Mouse (Mus musculus): ENCODE results near the gene Psmb1. TPM values are rescaled to one million over a fixed set of nuclear protein-coding genes. Genes with fewer than 3 reads are reported as not detected.
A peak's percentile ranks its signal among the peaks of the same experiment; 100 is the strongest.
"Not testable (repeated sequence)": the region's sequence is repeated elsewhere in the genome, so short reads cannot be mapped to it uniquely, and the experiment has no call there.

The Psmb1 gene
- total RNA-seq (2015) = 151 and 162 TPM in 2 replicates
- total RNA-seq (2017) = 167 and 190 TPM in 2 replicates

GRCm38 (mm10) chr17:15499656-15500394, at the start of gene Psmb1, which contains the start of gene Tbp:
Gene Psmb1, minus strand, starts transcription at chr17:15499751.
Gene Tbp, plus strand, starts transcription at chr17:15499888.
- peak; percentile 86 for ATAC-seq (replicated peaks; ENCODE audit: poor library complexity)

- ATAC-seq (replicated peaks; ENCODE audit: poor library complexity) = no peak
Measured at GRCm38 (mm10) chr17:15546440-15546839, 46.9 kb upstream of the Psmb1 start.

- ATAC-seq (replicated peaks; ENCODE audit: poor library complexity) = not testable (repeated sequence)
Measured at GRCm38 (mm10) chr17:15543868-15544267, 44.3 kb upstream of the Psmb1 start.

- no peak for ATAC-seq (replicated peaks; ENCODE audit: poor library complexity)
Measured at GRCm38 (mm10) chr17:15540309-15540708, 40.8 kb upstream of the Psmb1 start.

GRCm38 (mm10) chr17:15536457-15536904, 36.9 kb upstream of the Psmb1 start:
- ATAC-seq (replicated peaks; ENCODE audit: poor library complexity) = peak; percentile 35

GRCm38 (mm10) chr17:15535943-15536342, 36.4 kb upstream of the Psmb1 start:
- peak; percentile 30; the same call in 1 of the 2 replicates for ATAC-seq (replicated peaks; ENCODE audit: poor library complexity)

GRCm38 (mm10) chr17:15535162-15535800, 35.7 kb upstream of the Psmb1 start:
- peak; percentile 74 for ATAC-seq (replicated peaks; ENCODE audit: poor library complexity)

GRCm38 (mm10) chr17:15530141-15530540, 30.6 kb upstream of the Psmb1 start:
- no peak for ATAC-seq (replicated peaks; ENCODE audit: poor library complexity)

GRCm38 (mm10) chr17:15528887-15529286, 29.3 kb upstream of the Psmb1 start:
- ATAC-seq (replicated peaks; ENCODE audit: poor library complexity) = 0 out of 2 replicates have a peak, but pooled peaks have one; percentile 16

- no peak for ATAC-seq (replicated peaks; ENCODE audit: poor library complexity)
Measured at GRCm38 (mm10) chr17:15527811-15528136, 28.2 kb upstream of the Psmb1 start.

GRCm38 (mm10) chr17:15526986-15527810, 27.6 kb upstream of the Psmb1 start, which contains the start of gene Pdcd2:
Gene Pdcd2, minus strand, starts transcription at chr17:15527301.
- ATAC-seq (replicated peaks; ENCODE audit: poor library complexity) = peak; percentile 90

GRCm38 (mm10) chr17:15526304-15526703, 26.8 kb upstream of the Psmb1 start:
- ATAC-seq (replicated peaks; ENCODE audit: poor library complexity) = no peak

- no peak for ATAC-seq (replicated peaks; ENCODE audit: poor library complexity)
Measured at GRCm38 (mm10) chr17:15518766-15519165, 19.2 kb upstream of the Psmb1 start.

GRCm38 (mm10) chr17:15518186-15518585, 18.6 kb upstream of the Psmb1 start:
- peak; percentile 55; the same call in 1 of the 2 replicates for ATAC-seq (replicated peaks; ENCODE audit: poor library complexity)

- peak; percentile 79 for ATAC-seq (replicated peaks; ENCODE audit: poor library complexity)
Measured at GRCm38 (mm10) chr17:15517776-15518175, 18.2 kb upstream of the Psmb1 start.

GRCm38 (mm10) chr17:15510694-15511093, 11.1 kb upstream of the Psmb1 start:
- ATAC-seq (replicated peaks; ENCODE audit: poor library complexity) = no peak

- no peak for ATAC-seq (replicated peaks; ENCODE audit: poor library complexity)
Measured at GRCm38 (mm10) chr17:15498753-15499113, 818 bp downstream of the Psmb1 start.

GRCm38 (mm10) chr17:15497882-15498752, 1.4 kb downstream of the Psmb1 start:
- peak; percentile 81 for ATAC-seq (replicated peaks; ENCODE audit: poor library complexity)

GRCm38 (mm10) chr17:15490542-15490941, 9.0 kb downstream of the Psmb1 start:
- no peak for ATAC-seq (replicated peaks; ENCODE audit: poor library complexity)

GRCm38 (mm10) chr17:15472671-15473070, 26.9 kb downstream of the Psmb1 start:
- peak; percentile 46 for ATAC-seq (replicated peaks; ENCODE audit: poor library complexity)
